Mouse (Mus musculus) lung, adult 2 months (tissue): ENCODE results near the gene Zcwpw1.

Experiments
- CTCF ChIP-seq: fragments of 200-500 bp; IDR thresholded peaks from 2 replicates; pipeline ENCODE4 v1.5.1; 2011; ENCODE audit warnings: mild to moderate bottlenecking, low read length, control low read depth; ENCODE audit not compliant: insufficient read depth
- POLR2A ChIP-seq: fragments of 200-500 bp; IDR thresholded peaks from 2 replicates; pipeline ENCODE4 v1.6.1; 2011; ENCODE audit warnings: low read depth, mild to moderate bottlenecking, control low read depth, low read length, borderline replicate concordance; ENCODE audit errors: extremely low read depth

DNA sequence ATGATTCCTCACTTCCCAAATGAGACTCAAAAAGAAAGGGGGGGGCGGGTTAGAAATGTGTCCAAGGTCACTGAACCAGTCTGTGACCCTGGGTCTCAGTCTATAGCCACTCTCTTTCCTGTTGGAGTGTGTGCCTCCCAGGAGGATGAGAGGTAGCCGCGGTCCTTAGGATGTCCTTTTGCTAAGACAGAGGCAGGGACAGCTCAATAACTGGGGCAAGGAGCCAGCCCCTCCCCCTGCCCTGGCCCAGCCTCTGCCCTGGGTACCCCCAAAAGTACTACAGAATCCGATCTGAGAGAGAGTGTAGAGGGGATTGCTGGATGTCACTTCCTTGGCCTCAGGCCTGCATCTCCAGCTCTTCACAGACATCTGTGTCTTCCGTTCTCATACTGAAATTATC is 32.2 kb upstream of the Zcwpw1 start:
- TF ChIP-seq CTCF (no peak), POLR2A (no peak)
